Comparison of ENCODE assay signal across 13 mouse cellular contexts in the genomic region with DNA sequence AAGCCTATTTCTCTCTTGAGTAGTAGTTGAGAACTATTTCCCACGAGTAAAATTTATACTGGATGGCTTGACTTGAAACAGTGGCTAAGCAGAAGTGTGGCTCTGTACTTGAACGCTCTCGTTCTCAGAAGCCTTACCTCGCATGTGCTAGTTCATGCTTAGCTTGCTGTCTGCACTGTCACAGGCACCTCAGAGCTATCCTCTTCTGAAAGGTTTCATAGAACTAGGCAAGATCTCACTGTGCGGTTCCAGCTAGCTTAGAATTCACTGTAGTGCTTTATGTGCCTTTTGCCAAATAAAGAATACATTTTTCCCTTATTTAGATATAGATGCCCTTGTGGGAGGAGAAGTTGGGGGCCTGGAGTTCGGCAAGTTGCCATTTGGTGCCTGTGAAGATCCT.
"Had no signal": no experiment of that assay in that cellular context is flagged by ENCODE, and none has a peak within 500 bp of the region (broad histone marks: within the 10 kb centered on the region; RNA-seq: fewer than 3 reads in every experiment).

No protein-coding gene starts in this region.

- H3K27me3 ChIP-seq: liver, embryonic 13.5 days had no signal

- H3K4me1 ChIP-seq: liver, embryonic 13.5 days had no signal

- H3K9ac ChIP-seq: liver, embryonic 13.5 days had no signal

- H3K4me2 ChIP-seq: liver, embryonic 13.5 days; midbrain, embryonic 11.5 days had no signal

- ATAC-seq: inflammation-experienced regulatory T-cells, adult 6 months had no signal

- DNase-seq: kidney, adult 2 months; kidney, postnatal 25 days; layer of hippocampus, adult 9-11 months; liver, embryonic 13.5 days; lung, adult 2 months; midbrain, embryonic 14.5 days; thymus, adult 2 months; thymus, postnatal 14 days; thymus, postnatal 4 days had no signal

- H3K27ac ChIP-seq: kidney, postnatal 0 days; layer of hippocampus, adult 2 months; liver, embryonic 13.5 days had no signal

- H3K4me3 ChIP-seq: layer of hippocampus, adult 2 months; liver, embryonic 13.5 days had no signal

- H3K9me3 ChIP-seq: liver, embryonic 13.5 days had no signal
